Mouse (Mus musculus) liver, adult 2 months (tissue): ENCODE results near the gene Actr3. TPM values are rescaled to one million over a fixed set of nuclear protein-coding genes. Genes with fewer than 3 reads are reported as not detected.

Experiments used
- DNase-seq: peaks from one replicate; pipeline ENCODE4 v3.0.0-alpha.2; 2011; ENCODE audit warnings: low read depth, low spot score; ENCODE audit errors: extremely low read depth
- H3K27ac ChIP-seq: fragments of 200-500 bp; replicated peaks from 2 replicates; pipeline ENCODE4 v1.5.1; 2012; ENCODE audit warnings: low read depth, mild to moderate bottlenecking, control low read depth, inconsistent platforms, low read length; ENCODE audit not compliant: insufficient read depth
- H3K27me3 ChIP-seq: fragments of 200-500 bp; 2 replicates; pipeline ENCODE4 v1.6.1; 2012; ENCODE audit warnings: mild to moderate bottlenecking, moderate library complexity, low read length, inconsistent platforms; ENCODE audit not compliant: control insufficient read depth, insufficient read depth
- H3K36me3 ChIP-seq: fragments of 200-500 bp; 2 replicates; pipeline ENCODE4 v1.6.1; 2012; ENCODE audit warnings: low read length, inconsistent platforms; ENCODE audit not compliant: control insufficient read depth, insufficient read depth
- H3K4me1 ChIP-seq: fragments of 200-500 bp; 2 replicates; pipeline ENCODE4 v1.6.1; 2011; ENCODE audit warnings: low read length; ENCODE audit not compliant: control insufficient read depth, insufficient read depth
- H3K4me3 ChIP-seq: fragments of 200-500 bp; 2 replicates; pipeline ENCODE4 v1.5.1; 2011; ENCODE audit warnings: low read depth, mild to moderate bottlenecking, control low read depth, low read length, moderate library complexity; ENCODE audit not compliant: insufficient read depth
- H3K79me2 ChIP-seq: fragments of 200-500 bp; 2 replicates; pipeline ENCODE4 v1.6.1; 2012; ENCODE audit warnings: inconsistent platforms, mild to moderate bottlenecking, low read length, moderate library complexity; ENCODE audit not compliant: control insufficient read depth, insufficient read depth
- H3K9ac ChIP-seq: fragments of 200-500 bp; 2 replicates; pipeline ENCODE4 v1.6.1; 2012; ENCODE audit warnings: low read depth, mild to moderate bottlenecking, control low read depth, inconsistent platforms, low read length
- CTCF ChIP-seq: fragments of 200-500 bp; IDR thresholded peaks from 2 replicates; pipeline ENCODE4 v1.5.1; 2011; ENCODE audit warnings: low read depth, low read length, control low read depth
- POLR2A ChIP-seq: fragments of 200-500 bp; IDR thresholded peaks from 2 replicates; pipeline ENCODE4 v1.6.1; 2011; ENCODE audit warnings: low read length, control low read depth; ENCODE audit not compliant: insufficient read depth; ENCODE audit errors: extremely low read depth
- WGBS: fragments of 180-500 bp; shearing (Covaris S2); methylation state at CpG from one replicate; pipeline ENCODE4 v1.1.7; 2018; 5-methylcytosine and 5-hydroxymethylcytosine counted together
- polyA plus RNA-seq: library from polyadenylated mRNA; depleted of rRNA; stranded (reverse); fragments of >200 nt; gene quantifications from 2 replicates; pipeline ENCODE4 v1.2.3, GENCODE M21; 2012; rRNA removed
- total RNA-seq: library from RNA; depleted of rRNA; stranded (reverse); fragments of >200 nt; gene quantifications from 2 replicates; pipeline ENCODE4 v1.2.3, GENCODE M21; 2014; rRNA removed

The Actr3 gene
- total and polyA plus RNA-seq, 2 experiments: 16.0 to 84.1 TPM

- no peak for DNase-seq
- Histone ChIP-seq H3K27ac (no peak overlapping the region), H3K27me3 (no peaks in the 10 kb centered on the region), H3K4me3 (no peak overlapping the region), H3K36me3 (no peaks in the 10 kb centered on the region), H3K79me2 (no peaks in the 10 kb centered on the region), H3K4me1 (no peaks in the 10 kb centered on the region), H3K9ac (no peak overlapping the region)
- TF ChIP-seq CTCF (no peak), POLR2A (no peak)
- WGBS: 70% methylated on average over 2 of the region's 2 CpGs
Measured at GRCm38 (mm10) chr1:125343105-125343504, 92.4 kb downstream of the Actr3 start.

Other genes with a start within 250 kb of the Actr3 start
- gene Slc35f5, start 124.9 kb upstream of the Actr3 start, total RNA-seq: 37.2 and 44.3 TPM in 2 replicates
- 21.5 and 24.5 TPM in 2 replicates for gene Slc35f5, start 124.9 kb upstream of the Actr3 start, polyA plus RNA-seq
- 3.6 and 3.7 TPM in 2 replicates for gene Gpr39, start 241.3 kb upstream of the Actr3 start, total RNA-seq
- 5.2 and 5.7 TPM in 2 replicates for gene Gpr39, start 241.3 kb upstream of the Actr3 start, polyA plus RNA-seq